Mouse (Mus musculus) embryonic fibroblast, embryonic 13.5 days (primary cell): Measurements from ENCODE around the gene Tor1b.

ENCODE experiments used
- CTCF ChIP-seq: IDR thresholded peaks from 2 replicates; pipeline ENCODE4 v1.5.1; 2011; ENCODE audit warnings: mild to moderate bottlenecking, control low read depth, low read length, moderate library complexity, borderline replicate concordance; ENCODE audit not compliant: insufficient read depth
- POLR2A ChIP-seq: IDR thresholded peaks from 2 replicates; pipeline ENCODE4 v1.6.1; 2011; ENCODE audit warnings: low read depth, mild to moderate bottlenecking, control low read depth, low read length, moderate library complexity

GRCm38 (mm10) chr2:30938574-30938991, 14.2 kb upstream of the Tor1b start:
- TF ChIP-seq CTCF (no peak), POLR2A (no peak)
